Mouse (Mus musculus): ENCODE results near the gene Gramd4. TPM values are rescaled to one million over a fixed set of nuclear protein-coding genes. Genes with fewer than 3 reads are reported as not detected.
"Not testable (repeated sequence)": the region's sequence is repeated elsewhere in the genome, so short reads cannot be mapped to it uniquely, and the experiment has no call there.

Gramd4 gene
- polyA plus RNA-seq, 1 experiment from 2014 or later = 15.1 TPM

GRCm38 (mm10) chr15:86051878-86052478, 5.5 kb upstream of the Gramd4 start:
- no peak overlapping the region for H3K4me3 ChIP-seq
- no peaks in the 10 kb centered on the region for H3K36me3 ChIP-seq
- no peak for ATAC-seq
- peak overlapping the region; percentile 87 for H3K27ac ChIP-seq
- H3K27me3 ChIP-seq (replicated peaks) = 0 out of 2 replicates have a peak, but pooled peaks cover 4% of the 10 kb centered on the region
- 45% methylated on average over 6 of the region's 6 CpGs for WGBS (ENCODE audit: insufficient replicate concordance)
- H3K4me2 ChIP-seq = peak overlapping the region; percentile 66
- peak overlapping the region; percentile 61 for H3K9ac ChIP-seq
- no peaks in the 10 kb centered on the region for H3K9me3 ChIP-seq (replicated peaks)
- H3K4me1 ChIP-seq = peaks cover 68% of the 10 kb centered on the region

GRCm38 (mm10) chr15:86053890-86054536, 3.5 kb upstream of the Gramd4 start:
- ATAC-seq = peak; percentile 21; the same call in 1 of the 2 replicates
- Histone ChIP-seq H3K9ac (no peak overlapping the region), H3K36me3 (no peaks in the 10 kb centered on the region), H3K4me3 (no peak overlapping the region), H3K27me3 (replicated peaks) (0 out of 2 replicates have a peak, but pooled peaks cover 4% of the 10 kb centered on the region), H3K9me3 (replicated peaks) (no peaks in the 10 kb centered on the region), H3K27ac (peak overlapping the region; percentile 71), H3K4me1 (peaks cover 84% of the 10 kb centered on the region), H3K4me2 (no peak overlapping the region)
- 34% methylated on average over 2 of the region's 2 CpGs for WGBS (ENCODE audit: insufficient replicate concordance)

GRCm38 (mm10) chr15:86054861-86055260, 2.6 kb upstream of the Gramd4 start:
- not testable (repeated sequence) for H3K27ac ChIP-seq; ATAC-seq; H3K9me3 ChIP-seq (replicated peaks); H3K27me3 ChIP-seq (replicated peaks); H3K36me3 ChIP-seq; H3K4me2 ChIP-seq; H3K4me3 ChIP-seq
- peaks cover 91% of the 10 kb centered on the region for H3K4me1 ChIP-seq
- peak overlapping the region; percentile 18; the same call in 1 of the 2 replicates for H3K9ac ChIP-seq
- WGBS (ENCODE audit: insufficient replicate concordance) = 48% methylated on average over 3 of the region's 3 CpGs

DNA sequence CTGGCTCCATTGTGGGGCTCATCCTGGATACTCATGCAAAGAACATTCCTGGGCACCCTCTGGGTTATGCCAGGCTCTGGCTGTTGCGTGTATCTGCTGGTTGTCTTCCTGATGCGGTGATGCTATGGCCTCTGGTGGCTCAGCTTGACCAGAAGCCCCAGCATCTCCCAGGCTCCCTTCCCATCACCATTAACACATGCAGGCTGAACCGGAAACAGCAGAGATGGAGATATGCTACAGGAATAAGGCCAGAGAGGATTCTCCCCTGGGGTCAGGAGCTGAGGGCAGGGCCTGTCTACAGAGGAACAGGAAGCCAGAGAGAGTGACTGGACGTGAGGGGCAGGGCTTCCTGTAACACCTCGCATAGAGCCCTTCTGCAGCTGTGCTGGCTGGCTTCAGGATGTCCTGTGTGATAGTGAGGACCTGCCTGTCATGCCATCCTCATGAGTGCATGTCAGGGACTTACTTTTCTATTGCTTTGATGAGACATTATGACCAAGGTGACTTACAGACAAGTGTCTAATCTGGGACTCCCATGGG, 1.2 kb upstream of the Gramd4 start:
- 44% methylated on average over 5 of the region's 5 CpGs for WGBS (ENCODE audit: insufficient replicate concordance)
- Histone ChIP-seq H3K4me1 (peaks cover 91% of the 10 kb centered on the region), H3K27ac (0 out of 2 replicates have a peak overlapping the region, but pooled peaks have one; percentile 16), H3K9ac (no peak overlapping the region), H3K27me3 (replicated peaks) (0 out of 2 replicates have a peak, but pooled peaks cover 4% of the 10 kb centered on the region), H3K4me2 (no peak overlapping the region), H3K9me3 (replicated peaks) (no peaks in the 10 kb centered on the region), H3K4me3 (no peak overlapping the region), H3K36me3 (no peaks in the 10 kb centered on the region; the same call in 1 of the 2 replicates)
- ATAC-seq = no peak

GRCm38 (mm10) chr15:86057908-86058307, 413 bp downstream of the Gramd4 start:
- no peak for ATAC-seq
- Histone ChIP-seq H3K9ac (peak overlapping the region; percentile 97), H3K4me2 (peak overlapping the region; percentile 97), H3K36me3 (no peaks in the 10 kb centered on the region; the same call in 1 of the 2 replicates), H3K27ac (peak overlapping the region; percentile 65; the same call in 1 of the 2 replicates), H3K9me3 (replicated peaks) (no peaks in the 10 kb centered on the region), H3K4me1 (peaks cover 93% of the 10 kb centered on the region), H3K4me3 (peak overlapping the region; percentile 90), H3K27me3 (replicated peaks) (0 out of 2 replicates have a peak, but pooled peaks cover 4% of the 10 kb centered on the region)
- 11% methylated on average over 7 of the region's 7 CpGs for WGBS (ENCODE audit: insufficient replicate concordance)

DNA sequence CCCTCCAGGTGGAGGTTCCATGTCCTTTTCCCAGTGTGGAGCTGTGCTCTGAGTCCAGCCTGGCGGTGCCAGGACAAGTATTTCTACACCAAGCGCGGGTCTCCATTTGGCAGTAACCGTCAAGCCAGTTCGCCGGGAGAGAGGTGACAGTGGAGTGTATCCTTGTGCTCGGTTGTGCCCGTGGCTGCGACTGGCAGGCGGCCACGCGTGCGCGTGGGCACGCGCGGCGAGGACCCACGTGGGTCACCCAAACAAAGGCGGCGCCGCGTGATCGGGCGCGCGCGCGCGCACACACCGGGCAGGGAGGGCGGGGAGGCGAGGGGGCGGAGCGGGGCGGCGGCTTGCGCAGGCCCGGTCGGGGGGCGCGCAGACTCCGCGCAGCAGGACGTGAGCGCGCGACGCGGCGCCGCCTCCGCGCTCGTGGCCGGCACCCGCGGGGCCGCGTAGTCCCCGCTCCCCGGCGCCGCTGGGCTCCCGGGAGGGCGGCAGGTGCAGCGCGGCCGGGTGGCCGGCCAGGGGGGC, 960 bp downstream of the Gramd4 start:
- H3K27ac ChIP-seq = peak overlapping the region; percentile 92
- H3K4me1 ChIP-seq = peaks cover 94% of the 10 kb centered on the region
- no peaks in the 10 kb centered on the region for H3K9me3 ChIP-seq (replicated peaks)
- H3K36me3 ChIP-seq = no peaks in the 10 kb centered on the region; the same call in 1 of the 2 replicates
- H3K27me3 ChIP-seq (replicated peaks) = 0 out of 2 replicates have a peak, but pooled peaks cover 4% of the 10 kb centered on the region
- H3K4me2 ChIP-seq = peak overlapping the region; percentile 97
- H3K4me3 ChIP-seq = peak overlapping the region; percentile 90
- WGBS (ENCODE audit: insufficient replicate concordance) = under 1% methylated on average over 53 of the region's 70 CpGs
- peak; percentile 77 for ATAC-seq
- peak overlapping the region; percentile 97 for H3K9ac ChIP-seq

GRCm38 (mm10) chr15:86058931-86059834, 1.7 kb downstream of the Gramd4 start:
- H3K27me3 ChIP-seq (replicated peaks) = 0 out of 2 replicates have a peak, but pooled peaks cover 4% of the 10 kb centered on the region
- H3K4me2 ChIP-seq = peak overlapping the region; percentile 97
- no peaks in the 10 kb centered on the region; the same call in 1 of the 2 replicates for H3K36me3 ChIP-seq
- H3K27ac ChIP-seq = peak overlapping the region; percentile 92
- peak overlapping the region; percentile 97 for H3K9ac ChIP-seq
- H3K4me3 ChIP-seq = peak overlapping the region; percentile 90
- H3K4me1 ChIP-seq = peaks cover 94% of the 10 kb centered on the region
- no peaks in the 10 kb centered on the region for H3K9me3 ChIP-seq (replicated peaks)
- peak; percentile 16 for ATAC-seq
- 1% methylated on average over 49 of the region's 49 CpGs for WGBS (ENCODE audit: insufficient replicate concordance)

DNA sequence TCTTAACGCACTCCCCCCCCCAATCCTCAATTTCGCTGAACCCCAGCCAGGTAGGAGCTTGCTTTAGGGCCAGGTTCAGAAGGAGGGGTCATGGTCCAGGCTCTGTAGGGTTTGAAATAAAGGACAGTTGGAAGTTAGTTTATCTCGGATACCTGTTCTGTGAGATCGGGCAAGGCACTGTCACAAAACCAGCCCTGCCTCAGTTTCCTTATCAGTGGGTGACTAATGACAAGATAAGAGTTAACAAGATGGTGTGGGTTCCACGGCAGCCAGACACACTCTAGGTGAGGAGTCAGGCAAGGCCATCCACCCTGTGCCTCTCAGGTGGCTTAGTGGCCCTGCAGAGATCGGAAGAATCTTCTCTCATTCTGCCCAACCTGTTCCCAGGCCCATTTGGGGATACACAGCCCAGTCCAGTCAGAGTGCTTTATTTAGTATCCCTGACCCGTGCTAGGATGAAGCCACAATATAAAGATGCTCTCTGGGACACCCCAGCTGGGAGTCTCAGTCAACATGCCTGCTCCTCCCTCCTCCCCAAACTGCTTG, 2.4 kb downstream of the Gramd4 start:
- Histone ChIP-seq H3K27me3 (replicated peaks) (0 out of 2 replicates have a peak, but pooled peaks cover 4% of the 10 kb centered on the region), H3K4me2 (peak overlapping the region; percentile 97), H3K27ac (peak overlapping the region; percentile 92), H3K9me3 (replicated peaks) (no peaks in the 10 kb centered on the region), H3K4me3 (peak overlapping the region; percentile 90), H3K9ac (peak overlapping the region; percentile 97), H3K36me3 (no peaks in the 10 kb centered on the region; the same call in 1 of the 2 replicates), H3K4me1 (peaks cover 94% of the 10 kb centered on the region)
- 29% methylated on average over 7 of the region's 7 CpGs for WGBS (ENCODE audit: insufficient replicate concordance)
- no peak for ATAC-seq

- Histone ChIP-seq H3K27me3 (replicated peaks) (0 out of 2 replicates have a peak, but pooled peaks cover 4% of the 10 kb centered on the region), H3K36me3 (peaks cover under 1% of the 10 kb centered on the region), H3K4me2 (peak overlapping the region; percentile 97), H3K9ac (peak overlapping the region; percentile 43), H3K9me3 (replicated peaks) (no peaks in the 10 kb centered on the region), H3K4me1 (peaks cover 94% of the 10 kb centered on the region), H3K27ac (peak overlapping the region; percentile 92), H3K4me3 (peak overlapping the region; percentile 90)
- ATAC-seq = no peak
- WGBS (ENCODE audit: insufficient replicate concordance) = 85% methylated on average over 12 of the region's 12 CpGs
Observed at GRCm38 (mm10) chr15:86060581-86060980, 3.1 kb downstream of the Gramd4 start.

DNA sequence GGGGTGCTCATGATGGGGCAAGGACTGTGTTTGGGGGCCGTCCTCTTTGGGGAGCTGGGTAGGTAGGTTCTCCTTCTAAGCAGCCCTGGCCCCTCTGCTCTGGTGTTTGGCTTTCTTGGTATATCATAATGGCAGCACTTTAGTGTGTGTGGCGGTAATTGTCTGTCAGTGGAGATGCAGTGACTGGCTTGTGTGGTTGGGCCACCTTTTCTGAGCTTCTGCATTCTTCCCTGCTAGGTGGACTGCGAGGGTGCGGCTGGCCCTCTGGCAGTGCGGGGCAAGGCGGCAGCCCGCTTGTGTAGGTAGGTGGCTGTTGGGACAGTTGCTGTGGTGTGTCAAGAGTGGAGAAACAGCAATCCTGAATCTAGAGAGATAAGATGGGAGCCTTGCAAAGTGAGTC, 3.7 kb downstream of the Gramd4 start:
- WGBS (ENCODE audit: insufficient replicate concordance) = 72% methylated on average over 7 of the region's 7 CpGs
- Histone ChIP-seq H3K9ac (peak overlapping the region; percentile 43), H3K4me2 (peak overlapping the region; percentile 97), H3K4me1 (peaks cover 93% of the 10 kb centered on the region), H3K27ac (peak overlapping the region; percentile 92), H3K9me3 (replicated peaks) (no peaks in the 10 kb centered on the region), H3K27me3 (replicated peaks) (0 out of 2 replicates have a peak, but pooled peaks cover 2% of the 10 kb centered on the region), H3K36me3 (peaks cover 5% of the 10 kb centered on the region), H3K4me3 (peak overlapping the region; percentile 90)
- no peak for ATAC-seq

All from liver, embryonic 12.5 days (tissue).